Comparison of ENCODE assay signal across 18 mouse cellular contexts in genomic region chr15:27740080-27740479, GRCm38 (mm10). TPM values are rescaled to one million over a fixed set of nuclear protein-coding genes. Genes with fewer than 3 reads are reported as not detected.
DNase-seq lines count a peak whose midpoint lies in the region; ATAC-seq and TF ChIP-seq lines count a peak whose summit lies in the region.
"Had no signal": no experiment of that assay in that cellular context is flagged by ENCODE, and none has a peak within 500 bp of the region (broad histone marks: within the 10 kb centered on the region; RNA-seq: fewer than 3 reads in every experiment).

No protein-coding gene starts in this region.

- 71% methylated on average over 7 of the region's 7 CpGs for WGBS in lung, postnatal 0 days
- 36% methylated on average over 7 of the region's 7 CpGs for WGBS in heart, embryonic 13.5 days

- no peak for TF ChIP-seq CTCF in lung, postnatal 0 days (IDR thresholded peaks at IDR 0.05)

- no peaks in the 10 kb centered on the region for H3K9me3 ChIP-seq in lung, postnatal 0 days (ENCODE audit: low read length)
- no peaks in the 10 kb centered on the region for H3K9me3 ChIP-seq in heart, embryonic 13.5 days
- H3K9me3 ChIP-seq: midbrain, embryonic 12.5 days had no signal

- H3K27ac ChIP-seq in lung, postnatal 0 days (ENCODE audit: low read length) = no peak overlapping the region
- H3K27ac ChIP-seq in heart, embryonic 13.5 days (replicated peaks) = peak overlapping the region; percentile 33; the same call in 1 of the 2 replicates
- H3K27ac ChIP-seq: hindbrain, embryonic 14.5 days; midbrain, embryonic 12.5 days had no signal

- H3K36me3 ChIP-seq in lung, postnatal 0 days (ENCODE audit: insufficient read depth, low read length) = peaks cover 22% of the 10 kb centered on the region; the same call in 1 of the 2 replicates
- peaks cover 87% of the 10 kb centered on the region for H3K36me3 ChIP-seq in heart, embryonic 13.5 days

- TF ChIP-seq EP300 in lung, postnatal 0 days (IDR thresholded peaks at IDR 0.05) = no peak

- H3K27me3 ChIP-seq in lung, postnatal 0 days (replicated peaks; ENCODE audit: insufficient read depth, low read length) = no peaks in the 10 kb centered on the region
- H3K27me3 ChIP-seq in heart, embryonic 13.5 days (replicated peaks) = no peaks in the 10 kb centered on the region
- H3K27me3 ChIP-seq: midbrain, embryonic 12.5 days had no signal

- H3K4me1 ChIP-seq in lung, postnatal 0 days (ENCODE audit: insufficient read depth, low read depth, low read length) = no peaks in the 10 kb centered on the region
- peaks cover 15% of the 10 kb centered on the region for H3K4me1 ChIP-seq in heart, embryonic 13.5 days
- H3K4me1 ChIP-seq: midbrain, embryonic 12.5 days had no signal

- H3K9ac ChIP-seq in lung, postnatal 0 days (replicated peaks; ENCODE audit: low read depth) = no peak overlapping the region
- H3K9ac ChIP-seq in heart, embryonic 13.5 days = no peak overlapping the region
- H3K9ac ChIP-seq: hindbrain, embryonic 14.5 days; midbrain, embryonic 12.5 days had no signal

- no peak overlapping the region for H3K4me2 ChIP-seq in lung, postnatal 0 days (replicated peaks; ENCODE audit: low read depth, low read length)
- no peak overlapping the region for H3K4me2 ChIP-seq in heart, embryonic 13.5 days
- H3K4me2 ChIP-seq: hindbrain, embryonic 14.5 days; midbrain, embryonic 12.5 days had no signal

- no peak for DNase-seq in frontal cortex, adult 2 months (ENCODE audit: extremely low spot score in 1 of 2, low spot score in 1 of 2)
- no peak for DNase-seq in lung, postnatal 0 days (ENCODE audit: low spot score)
- DNase-seq in lung, postnatal 10 days = no peak
- DNase-seq in heart, postnatal 4 days = peak; percentile 52
- no peak for DNase-seq in thymus, postnatal 4 days
- DNase-seq: adrenal gland, postnatal 14 days; cerebellum, adult 8-10 months; gastrocnemius, postnatal 10 days; kidney, adult 8-10 months; kidney, postnatal 10 days; right cerebral cortex, postnatal 14 days; thymus, postnatal 14 days had no signal

- peak; percentile 32 for ATAC-seq in frontal cortex, adult (ENCODE audit: low TSS enrichment)
- ATAC-seq in lung, postnatal 0 days = peak; percentile 88
- no peak; the same call in 1 of the 2 replicates for ATAC-seq in heart, embryonic 13.5 days (ENCODE audit: extremely low read depth, insufficient number of reproducible peaks, low FRiP score, low TSS enrichment)
- no peak for ATAC-seq in granulocyte monocyte progenitor cell, adult 5-6 weeks (replicated peaks; ENCODE audit: poor library complexity, severe bottlenecking)
- ATAC-seq: forebrain, embryonic 14.5 days had no signal

- no peak overlapping the region for H3K4me3 ChIP-seq in lung, postnatal 0 days (ENCODE audit: low read depth, low read length)
- H3K4me3 ChIP-seq in heart, embryonic 13.5 days = no peak overlapping the region
- H3K4me3 ChIP-seq: midbrain, embryonic 12.5 days had no signal

RNA-seq across cellular contexts. Expression of gene Otulinl, which starts 58.7 kb away (rescaled TPM):
- 18.3 and 21.0 TPM in 2 replicates for polyA plus RNA-seq in frontal cortex, adult 2 months (2012; rRNA removed)
- polyA plus RNA-seq in lung, postnatal 0 days (2015; fragmentation: Nextera tagmentation; extraction: Ambion mirVana) = 38.9 and 58.5 TPM in 2 replicates
- 4.1 and 4.5 TPM in 2 replicates for polyA plus RNA-seq in heart, embryonic 13.5 days (2015; fragmentation: Nextera tagmentation; extraction: Ambion mirVana)
- total RNA-seq in heart, postnatal 4 days (2021) = 1 to 10 TPM; 1.3 to 2.4 TPM
- 56.7 and 73.7 TPM in 2 replicates for total RNA-seq in granulocyte monocyte progenitor cell, adult 5-6 weeks (2014; fragmentation: Nextera tagmentation)
- 29.6 and 35.3 TPM in 2 replicates for total RNA-seq in granulocyte monocyte progenitor cell, adult 5-6 weeks (2017)

Comparison
In these comparisons a context has a peak if more than half of its experiments do, and no peak if none do; other contexts are left out.
1. ATAC-seq: peak in frontal cortex, adult (single experiment) and lung, postnatal 0 days (single experiment); none in heart, embryonic 13.5 days (single experiment) and granulocyte monocyte progenitor cell, adult 5-6 weeks (single experiment).